Mouse (Mus musculus): ENCODE results near the gene Plxna2. TPM values are rescaled to one million over a fixed set of nuclear protein-coding genes. Genes with fewer than 3 reads are reported as not detected.
A peak's percentile ranks its signal among the peaks of the same experiment; 100 is the strongest.

Plxna2 gene
- polyA plus RNA-seq, 1 experiment from 2014 or later: 23.9 TPM

GRCm38 (mm10) chr1:194627286-194627685, 9.3 kb downstream of the Plxna2 start:
- DNase-seq (ENCODE audit: low spot score): no peak
- no peaks in the 10 kb centered on the region for H3K27me3 ChIP-seq (ENCODE audit: insufficient read depth, poor library complexity, severe bottlenecking)
- H3K27ac ChIP-seq: peak overlapping the region; percentile 76; the same call in 1 of the 2 replicates
- no peaks in the 10 kb centered on the region for H3K36me3 ChIP-seq
- no peak overlapping the region for H3K4me3 ChIP-seq
- no peaks in the 10 kb centered on the region for H3K9me3 ChIP-seq
- peaks cover 100% of the 10 kb centered on the region for H3K4me1 ChIP-seq (replicated peaks)

- Histone ChIP-seq H3K27me3 (ENCODE audit: insufficient read depth, poor library complexity, severe bottlenecking) (no peaks in the 10 kb centered on the region), H3K4me1 (replicated peaks) (peaks cover 97% of the 10 kb centered on the region), H3K4me3 (peak overlapping the region; percentile 13; the same call in 1 of the 2 replicates), H3K9me3 (no peaks in the 10 kb centered on the region), H3K27ac (peak overlapping the region; percentile 83), H3K36me3 (no peaks in the 10 kb centered on the region; the same call in 1 of the 2 replicates)
- DNase-seq (ENCODE audit: low spot score): peak; percentile 79
- 5% methylated on average over 2 of the region's 2 CpGs for WGBS
These were observed 11.2 kb downstream of the Plxna2 start for GRCm38 (mm10) chr1:194629135-194629689.

DNA sequence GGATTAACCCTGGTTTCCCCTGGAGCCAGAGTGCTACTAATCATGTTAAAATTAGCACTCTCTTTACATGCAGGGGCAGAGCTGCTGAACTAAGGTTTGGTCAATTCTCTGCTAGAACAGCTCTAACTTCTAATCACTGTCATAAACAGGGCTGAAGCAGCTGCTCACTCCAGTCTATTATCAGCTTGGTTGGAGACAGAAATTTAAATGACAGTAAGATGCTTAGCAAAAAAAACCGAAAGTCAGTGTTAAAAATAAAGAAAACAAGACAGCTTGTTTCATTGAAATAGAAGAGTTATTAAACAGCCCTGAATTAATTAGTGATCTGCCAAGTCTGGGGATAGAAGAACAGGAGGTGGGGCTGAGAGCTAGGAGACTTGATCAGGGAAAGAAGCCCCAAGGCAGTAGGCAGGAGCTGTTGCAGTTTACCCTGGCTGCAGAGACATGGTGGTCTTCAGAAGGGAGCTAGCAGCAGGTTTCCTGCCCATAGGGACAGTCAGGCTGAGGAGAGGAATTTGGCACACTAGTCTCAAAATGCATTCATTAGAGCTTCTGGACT, 12.6 kb downstream of the Plxna2 start:
- H3K27ac ChIP-seq: peak overlapping the region; percentile 36

DNA sequence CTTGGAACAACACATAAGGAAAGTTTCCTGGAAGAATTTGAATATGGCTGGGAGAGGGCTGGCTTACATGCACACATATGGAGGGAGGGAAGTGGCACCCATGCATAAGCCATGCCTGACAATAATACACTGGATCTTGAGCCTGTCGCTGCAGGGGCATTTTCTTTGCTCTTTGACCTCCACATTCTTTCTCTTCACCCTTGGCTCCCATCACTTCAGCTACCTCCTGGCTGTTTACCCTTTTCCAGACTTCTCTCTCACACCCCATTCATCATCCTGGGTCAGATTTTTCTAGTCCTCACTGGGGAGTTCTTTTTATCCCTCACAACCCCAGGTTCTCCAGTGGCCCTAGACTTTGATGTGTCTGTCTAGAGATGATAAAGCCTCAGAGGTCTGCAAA, 13.6 kb downstream of the Plxna2 start:
- no peaks in the 10 kb centered on the region for H3K9me3 ChIP-seq
- peak overlapping the region; percentile 9; the same call in 1 of the 2 replicates for H3K27ac ChIP-seq
- H3K27me3 ChIP-seq (ENCODE audit: insufficient read depth, poor library complexity, severe bottlenecking): no peaks in the 10 kb centered on the region
- 6% methylated on average over 1 of the region's 1 CpGs for WGBS
- H3K4me1 ChIP-seq (replicated peaks): peaks cover 96% of the 10 kb centered on the region
- DNase-seq (ENCODE audit: low spot score): no peak
- no peaks in the 10 kb centered on the region; the same call in 1 of the 2 replicates for H3K36me3 ChIP-seq
- H3K4me3 ChIP-seq: no peak overlapping the region

More for the DNA sequence above, 12.6 kb downstream of the Plxna2 start:
- Histone ChIP-seq H3K4me1 (replicated peaks) (peaks cover 96% of the 10 kb centered on the region), H3K9me3 (no peaks in the 10 kb centered on the region), H3K36me3 (no peaks in the 10 kb centered on the region; the same call in 1 of the 2 replicates), H3K4me3 (no peak overlapping the region), H3K27me3 (ENCODE audit: insufficient read depth, poor library complexity, severe bottlenecking) (no peaks in the 10 kb centered on the region)
- 51% methylated on average over 1 of the region's 1 CpGs for WGBS
- no peak for DNase-seq (ENCODE audit: low spot score)

GRCm38 (mm10) chr1:194632029-194632428, 14.0 kb downstream of the Plxna2 start:
- H3K4me3 ChIP-seq: no peak overlapping the region
- no peak for DNase-seq (ENCODE audit: low spot score)
- H3K27me3 ChIP-seq (ENCODE audit: insufficient read depth, poor library complexity, severe bottlenecking): no peaks in the 10 kb centered on the region
- peak overlapping the region; percentile 5; the same call in 1 of the 2 replicates for H3K27ac ChIP-seq
- H3K4me1 ChIP-seq (replicated peaks): peaks cover 96% of the 10 kb centered on the region
- H3K9me3 ChIP-seq: no peaks in the 10 kb centered on the region
- H3K36me3 ChIP-seq: no peaks in the 10 kb centered on the region; the same call in 1 of the 2 replicates
- WGBS: 92% methylated on average over 1 of the region's 1 CpGs

DNA sequence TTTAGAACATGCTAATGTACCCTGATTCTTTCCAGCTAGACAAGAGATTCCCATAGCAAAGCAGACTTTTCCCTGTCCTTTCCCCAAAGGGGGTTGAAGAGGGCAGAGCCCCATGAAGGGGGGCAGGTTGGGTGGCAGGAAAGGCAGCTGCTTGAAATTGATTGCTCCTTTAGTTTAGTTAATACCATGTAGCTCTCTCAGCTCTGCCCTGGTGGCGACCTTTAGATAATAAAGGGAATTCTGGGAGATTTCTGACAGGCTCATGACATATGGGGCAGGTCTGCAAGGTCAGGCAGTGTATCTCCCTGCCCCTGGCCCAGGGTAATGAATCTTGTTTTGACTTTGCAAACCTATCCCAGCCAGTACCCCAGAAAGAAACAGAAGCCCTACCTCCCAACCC, 17.4 kb downstream of the Plxna2 start:
- peaks cover 7% of the 10 kb centered on the region for H3K36me3 ChIP-seq
- peak overlapping the region; percentile 69 for H3K27ac ChIP-seq
- no peaks in the 10 kb centered on the region for H3K9me3 ChIP-seq
- peaks cover 89% of the 10 kb centered on the region for H3K4me1 ChIP-seq (replicated peaks)
- whole genome bisulfite sequencing: 13% methylated on average over 1 of the region's 1 CpGs
- no peak for DNase-seq (ENCODE audit: low spot score)
- no peak overlapping the region for H3K4me3 ChIP-seq
- H3K27me3 ChIP-seq (ENCODE audit: insufficient read depth, poor library complexity, severe bottlenecking): no peaks in the 10 kb centered on the region

GRCm38 (mm10) chr1:194635942-194636341, 17.9 kb downstream of the Plxna2 start:
- no peak overlapping the region for H3K4me3 ChIP-seq
- H3K9me3 ChIP-seq: no peaks in the 10 kb centered on the region
- no peaks in the 10 kb centered on the region for H3K27me3 ChIP-seq (ENCODE audit: insufficient read depth, poor library complexity, severe bottlenecking)
- DNase-seq (ENCODE audit: low spot score): no peak
- H3K36me3 ChIP-seq: peaks cover 7% of the 10 kb centered on the region
- peaks cover 87% of the 10 kb centered on the region for H3K4me1 ChIP-seq (replicated peaks)
- WGBS: 57% methylated on average over 3 of the region's 3 CpGs
- H3K27ac ChIP-seq: peak overlapping the region; percentile 69

DNA sequence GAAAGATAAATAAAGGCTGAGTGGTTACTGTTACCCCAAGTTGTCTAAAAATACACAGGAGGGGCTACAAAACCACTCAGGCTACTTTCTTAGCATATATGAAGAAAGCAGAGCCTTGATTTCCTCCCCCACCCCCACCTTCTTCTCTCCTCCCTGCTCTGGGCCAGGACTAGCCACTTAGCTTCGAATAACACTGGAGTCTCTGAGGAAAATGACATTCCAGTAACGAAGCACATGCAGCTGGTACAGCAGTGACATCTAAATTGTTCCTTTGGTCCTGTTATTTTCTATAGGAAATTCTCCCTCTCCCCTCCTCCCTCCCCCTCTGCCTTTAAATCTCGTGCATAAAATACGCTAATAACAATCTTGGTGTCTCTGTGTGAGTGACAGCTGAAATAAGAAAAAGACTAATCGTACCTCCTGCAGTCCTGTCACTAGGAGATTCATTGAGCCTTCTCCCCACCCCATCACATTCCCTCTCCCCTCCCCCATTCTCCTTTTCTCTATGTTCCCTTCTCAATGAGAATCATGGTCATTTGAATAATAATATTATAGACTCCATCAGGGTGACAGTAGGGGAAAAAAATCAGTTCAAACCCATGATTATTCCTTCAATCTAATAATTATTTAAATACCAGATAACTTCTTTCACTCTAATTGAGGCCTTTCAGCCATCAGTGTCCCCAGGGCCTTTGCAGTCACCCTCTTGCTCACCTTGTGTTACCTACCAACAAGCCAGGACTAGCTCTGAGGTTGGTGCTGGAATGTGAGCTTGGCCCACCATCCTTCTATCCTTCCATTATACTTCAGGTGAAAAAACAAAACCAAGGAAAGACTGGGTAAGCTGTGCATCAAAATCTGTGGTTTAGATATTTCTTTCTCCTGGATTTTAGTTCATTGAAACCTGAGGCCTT, 19.6 kb downstream of the Plxna2 start:
- Histone ChIP-seq H3K4me1 (replicated peaks) (peaks cover 87% of the 10 kb centered on the region), H3K27me3 (ENCODE audit: insufficient read depth, poor library complexity, severe bottlenecking) (no peaks in the 10 kb centered on the region), H3K27ac (peak overlapping the region; percentile 72), H3K36me3 (peaks cover 7% of the 10 kb centered on the region; the same call in 1 of the 2 replicates), H3K4me3 (no peak overlapping the region), H3K9me3 (no peaks in the 10 kb centered on the region)
- no peak for DNase-seq (ENCODE audit: low spot score)
- 9% methylated on average over 5 of the region's 5 CpGs for WGBS

- no peaks in the 10 kb centered on the region for H3K27me3 ChIP-seq (ENCODE audit: insufficient read depth, poor library complexity, severe bottlenecking)
- H3K36me3 ChIP-seq: peaks cover 36% of the 10 kb centered on the region
- H3K4me1 ChIP-seq (replicated peaks): peaks cover 67% of the 10 kb centered on the region
- H3K4me3 ChIP-seq: no peak overlapping the region
- no peak for DNase-seq (ENCODE audit: low spot score)
- peak overlapping the region; percentile 59 for H3K27ac ChIP-seq
- WGBS: 64% methylated on average over 5 of the region's 5 CpGs
- no peaks in the 10 kb centered on the region for H3K9me3 ChIP-seq
These were observed 23.7 kb downstream of the Plxna2 start for GRCm38 (mm10) chr1:194641601-194642301.

DNA sequence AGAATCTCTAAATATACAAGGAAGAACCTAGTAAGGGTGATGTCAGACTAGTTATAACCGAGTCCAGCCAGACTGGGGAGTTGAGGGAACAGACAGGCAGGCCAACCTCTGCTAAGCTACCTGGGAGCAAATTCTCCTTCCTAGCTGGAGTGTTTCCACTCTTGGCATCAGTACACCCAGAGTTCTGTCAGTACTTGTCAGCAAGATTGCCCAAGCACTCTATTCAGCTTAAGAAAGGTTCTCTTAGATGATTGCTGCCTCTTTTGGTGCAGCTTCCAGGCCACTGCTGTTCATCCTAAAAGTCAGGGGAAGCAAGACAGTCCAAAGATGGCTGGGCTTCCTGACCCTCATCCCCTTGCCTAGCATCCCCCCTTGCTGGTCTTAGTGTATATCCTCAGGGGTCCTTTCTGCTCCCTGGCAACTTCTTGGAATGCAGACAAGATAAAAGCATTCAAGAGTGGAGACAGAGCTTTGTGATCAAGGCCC, 24.3 kb downstream of the Plxna2 start:
- peak overlapping the region; percentile 59 for H3K27ac ChIP-seq
- no peak overlapping the region for H3K4me3 ChIP-seq
- peaks cover 42% of the 10 kb centered on the region for H3K36me3 ChIP-seq
- H3K4me1 ChIP-seq (replicated peaks): peaks cover 62% of the 10 kb centered on the region
- no peaks in the 10 kb centered on the region for H3K27me3 ChIP-seq (ENCODE audit: insufficient read depth, poor library complexity, severe bottlenecking)
- H3K9me3 ChIP-seq: no peaks in the 10 kb centered on the region
- no peak for DNase-seq (ENCODE audit: low spot score)
- 69% methylated on average over 1 of the region's 1 CpGs for WGBS

GRCm38 (mm10) chr1:194643930-194644329, 25.9 kb downstream of the Plxna2 start:
- Histone ChIP-seq H3K36me3 (peaks cover 56% of the 10 kb centered on the region), H3K4me3 (no peak overlapping the region), H3K9me3 (no peaks in the 10 kb centered on the region), H3K4me1 (replicated peaks) (peaks cover 47% of the 10 kb centered on the region), H3K27ac (no peak overlapping the region), H3K27me3 (ENCODE audit: insufficient read depth, poor library complexity, severe bottlenecking) (no peaks in the 10 kb centered on the region)
- DNase-seq (ENCODE audit: low spot score): no peak
- 95% methylated on average over 6 of the region's 6 CpGs for WGBS

DNA sequence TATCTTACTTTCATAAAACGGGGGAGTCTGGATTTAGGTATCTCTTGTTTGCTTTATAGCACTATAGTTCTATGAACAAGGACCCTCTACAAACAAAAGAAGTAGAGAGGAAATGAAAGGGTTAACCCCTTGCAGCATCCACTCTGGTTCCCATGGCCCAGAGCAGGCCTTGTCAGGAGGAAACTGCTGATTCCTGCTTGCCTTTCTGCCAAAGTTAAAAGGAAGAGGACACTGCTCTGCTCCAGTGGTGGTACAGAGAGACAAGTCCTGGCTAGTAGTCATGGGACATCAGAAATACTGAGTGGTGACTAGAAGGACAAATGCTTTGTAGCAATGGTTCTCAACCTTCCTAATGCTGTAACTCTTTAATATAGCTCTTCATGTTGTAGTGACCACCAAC, 27.9 kb downstream of the Plxna2 start:
- H3K4me1 ChIP-seq (replicated peaks): peaks cover 35% of the 10 kb centered on the region
- H3K36me3 ChIP-seq: peaks cover 69% of the 10 kb centered on the region
- no peaks in the 10 kb centered on the region for H3K27me3 ChIP-seq (ENCODE audit: insufficient read depth, poor library complexity, severe bottlenecking)
- WGBS: 87% methylated on average over 1 of the region's 1 CpGs
- no peak overlapping the region for H3K4me3 ChIP-seq
- H3K27ac ChIP-seq: no peak overlapping the region
- no peak for DNase-seq (ENCODE audit: low spot score)
- no peaks in the 10 kb centered on the region for H3K9me3 ChIP-seq
